Mouse (Mus musculus) MEL (cell line): ENCODE measurements around the gene Fuk.

Experiments
- CTCF ChIP-seq, 3 experiments: IDR thresholded peaks in 2 of 3; conservative IDR thresholded peaks in 1 of 3; 2 replicates each; pipeline ENCODE4 v1.5.1; 2011 to 2012; ENCODE audit warnings: low read length in 3 of 3, low read depth in 2 of 3, mild to moderate bottlenecking in 2 of 3, improper control_type of control experiment in 1 of 3, inconsistent platforms in 1 of 3, mixed read lengths in 1 of 3, moderate library complexity in 1 of 3; ENCODE audit not compliant: control insufficient read depth in 1 of 3, insufficient read depth in 1 of 3, poor library complexity in 1 of 3, severe bottlenecking in 1 of 3
- JUND ChIP-seq: IDR thresholded peaks from 2 replicates; pipeline ENCODE4 v1.6.1; 2011; ENCODE audit warnings: low read depth, mild to moderate bottlenecking, improper control_type of control experiment, low read length
- POLR2A ChIP-seq, 2 experiments: IDR thresholded peaks; 2 replicates each; pipeline ENCODE4 v1.6.1; 2011 to 2012; ENCODE audit warnings: low read length in 2 of 2, mild to moderate bottlenecking in 2 of 2, control low read depth in 1 of 2, improper control_type of control experiment in 1 of 2, low read depth in 1 of 2, moderate library complexity in 1 of 2; ENCODE audit not compliant: control insufficient read depth in 1 of 2, insufficient read depth in 1 of 2, poor library complexity in 1 of 2
- POLR2AphosphoS2 ChIP-seq: IDR thresholded peaks from 2 replicates; pipeline ENCODE4 v1.6.1; 2011; ENCODE audit warnings: low read length, improper control_type of control experiment
- SMC3 ChIP-seq: IDR thresholded peaks from 2 replicates; pipeline ENCODE4 v1.6.1; 2011; ENCODE audit warnings: low read depth, low read length, improper control_type of control experiment
- TBP ChIP-seq: IDR thresholded peaks from 2 replicates; pipeline ENCODE4 v1.8.0; 2011; ENCODE audit warnings: low read depth, low read length, improper control_type of control experiment
- ZC3H11A ChIP-seq: IDR thresholded peaks from 2 replicates; pipeline ENCODE4 v1.6.1; 2012; ENCODE audit warnings: low read depth, mild to moderate bottlenecking, inconsistent platforms, low read length, improper control_type of control experiment
- ZMIZ1 ChIP-seq: IDR thresholded peaks from 2 replicates; pipeline ENCODE4 v1.6.1; 2012; ENCODE audit warnings: low read depth, mild to moderate bottlenecking, inconsistent platforms, low read length, improper control_type of control experiment, moderate library complexity
- ZNF384 ChIP-seq: IDR thresholded peaks from 2 replicates; pipeline ENCODE4 v1.6.1; 2012; ENCODE audit warnings: low read depth, mild to moderate bottlenecking, inconsistent platforms, low read length, improper control_type of control experiment

DNA sequence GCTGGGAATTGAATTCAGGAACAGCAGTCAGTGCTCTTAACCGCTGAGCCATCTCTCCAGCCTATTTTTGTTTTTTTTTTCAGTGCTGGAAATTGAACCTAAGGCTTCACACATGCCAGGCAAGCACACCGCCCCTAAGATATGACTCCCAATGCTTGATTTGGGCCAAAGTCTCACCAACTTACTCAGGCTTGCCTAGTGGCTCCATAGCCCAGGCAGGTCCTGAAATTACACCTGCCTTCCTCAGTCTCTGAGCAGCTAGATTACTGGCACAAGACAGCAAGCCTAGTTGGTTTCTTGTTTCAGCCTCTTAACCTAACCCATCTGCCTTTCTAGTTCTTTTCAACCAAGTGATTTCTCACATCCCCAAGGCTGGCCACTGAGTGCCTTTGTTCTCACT is 31.8 kb downstream of the Fuk start:
- TF ChIP-seq ZC3H11A (no peak), CTCF (IDR thresholded peaks at IDR 0.05 in 2 of 3, conservative IDR thresholded peaks at IDR 0.05 in 1 of 3; ENCODE audit: control insufficient read depth in 1 of 3, insufficient read depth in 1 of 3, low read depth in 2 of 3, low read length in 3 of 3, poor library complexity in 1 of 3, severe bottlenecking in 1 of 3) (no peak), SMC3 (no peak), POLR2A (IDR thresholded peaks at IDR 0.05; ENCODE audit: control insufficient read depth in 1 of 2, insufficient read depth in 1 of 2, low read depth in 1 of 2, low read length in 2 of 2, poor library complexity in 1 of 2) (no peak), TBP (no peak), ZNF384 (no peak), POLR2AphosphoS2 (no peak), JUND (no peak), ZMIZ1 (no peak)
